Mouse (Mus musculus): ENCODE results near the gene Kmt5a.

DNA sequence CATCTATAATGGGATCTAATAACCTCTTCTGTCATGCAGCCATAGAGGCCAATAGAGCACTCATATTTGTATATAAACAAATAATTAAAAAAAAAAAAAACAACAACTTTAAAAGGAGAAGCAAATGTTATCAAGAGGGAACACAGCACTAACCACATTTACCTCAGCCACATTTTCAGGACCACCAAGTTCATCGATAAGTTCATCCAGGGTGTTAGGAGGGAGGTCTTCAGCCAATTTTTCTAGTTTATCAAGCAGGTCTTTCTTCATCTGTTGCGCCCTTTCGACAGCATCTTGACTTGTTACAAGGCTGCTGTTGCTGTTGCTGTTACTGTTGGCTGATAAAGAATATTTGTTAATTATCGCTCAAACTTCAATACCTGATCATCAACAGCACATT lies 47.3 kb upstream of the Kmt5a start:
- no peak for TF ChIP-seq POLR2A (IDR thresholded peaks at IDR 0.05; ENCODE audit: insufficient read length, low read depth)
- no peak for TF ChIP-seq E2F4 (IDR thresholded peaks at IDR 0.05; ENCODE audit: insufficient read depth)
- no peak for TF ChIP-seq MAX (IDR thresholded peaks at IDR 0.05; ENCODE audit: low read depth)
- TF ChIP-seq MYOG (IDR thresholded peaks at IDR 0.05; ENCODE audit: control insufficient read depth in 1 of 3, insufficient read depth in 1 of 3, insufficient read length in 2 of 3, low read depth in 2 of 3): no peak
- TF ChIP-seq POLR2AphosphoS2 (IDR thresholded peaks at IDR 0.05; ENCODE audit: insufficient read length, low read depth): no peak
- TF ChIP-seq TCF12 (IDR thresholded peaks at IDR 0.05; ENCODE audit: insufficient read depth, poor library complexity, severe bottlenecking): no peak
- TF ChIP-seq USF1 (IDR thresholded peaks at IDR 0.05; ENCODE audit: low read depth): no peak
- TF ChIP-seq CEBPB (IDR thresholded peaks at IDR 0.05; ENCODE audit: insufficient read depth, poor library complexity, severe bottlenecking): no peak
